Mouse (Mus musculus) fat pad, adult 2 months (tissue): ENCODE results near the gene Nenf.

Source experiments
- DNase-seq: peaks from one replicate; pipeline ENCODE4 v3.0.0-alpha.2; 2011; ENCODE audit warnings: low read depth, low spot score; ENCODE audit errors: extremely low read depth

Nenf gene

GRCm38 (mm10) chr1:191323381-191323780 lies 5.4 kb upstream of the Nenf start:
- DNase-seq: no peak

- no peak for DNase-seq
Observed at GRCm38 (mm10) chr1:191318686-191319085, 692 bp upstream of the Nenf start.

GRCm38 (mm10) chr1:191316818-191317217 lies 1.2 kb downstream of the Nenf start:
- DNase-seq: no peak

- DNase-seq: no peak
Observed at GRCm38 (mm10) chr1:191313926-191314325, 4.1 kb downstream of the Nenf start.

GRCm38 (mm10) chr1:191313158-191313557 lies 4.8 kb downstream of the Nenf start:
- no peak for DNase-seq

GRCm38 (mm10) chr1:191312513-191312941 lies 5.5 kb downstream of the Nenf start:
- DNase-seq: no peak

- no peak for DNase-seq
Observed at GRCm38 (mm10) chr1:191311296-191311898, 6.6 kb downstream of the Nenf start.

GRCm38 (mm10) chr1:191307766-191308455 lies 10.1 kb downstream of the Nenf start:
- no peak for DNase-seq

GRCm38 (mm10) chr1:191306316-191306715 lies 11.7 kb downstream of the Nenf start:
- DNase-seq: no peak

- DNase-seq: no peak
Observed at GRCm38 (mm10) chr1:191305610-191306009, 12.4 kb downstream of the Nenf start.

GRCm38 (mm10) chr1:191304216-191304615 lies 13.8 kb downstream of the Nenf start:
- DNase-seq: no peak

- DNase-seq: no peak
Observed at GRCm38 (mm10) chr1:191303736-191304135, 14.3 kb downstream of the Nenf start.

- no peak for DNase-seq
Observed at GRCm38 (mm10) chr1:191301903-191302302, 16.1 kb downstream of the Nenf start.

GRCm38 (mm10) chr1:191299215-191299942 lies 18.6 kb downstream of the Nenf start:
- no peak for DNase-seq

GRCm38 (mm10) chr1:191298304-191298703 lies 19.7 kb downstream of the Nenf start:
- DNase-seq: no peak

GRCm38 (mm10) chr1:191296445-191296844 lies 21.5 kb downstream of the Nenf start:
- no peak for DNase-seq

- no peak for DNase-seq
Observed at GRCm38 (mm10) chr1:191295784-191296183, 22.2 kb downstream of the Nenf start.

- DNase-seq: no peak
Observed at GRCm38 (mm10) chr1:191293996-191294795, 23.8 kb downstream of the Nenf start.

GRCm38 (mm10) chr1:191293051-191293450 lies 24.9 kb downstream of the Nenf start:
- no peak for DNase-seq

GRCm38 (mm10) chr1:191292348-191292747 lies 25.6 kb downstream of the Nenf start:
- no peak for DNase-seq

- no peak for DNase-seq
Observed at GRCm38 (mm10) chr1:191288762-191289161, 29.2 kb downstream of the Nenf start.
